Mouse (Mus musculus): ENCODE data around the gene Tmbim1. TPM values are rescaled to one million over a fixed set of nuclear protein-coding genes. Genes with fewer than 3 reads are reported as not detected.

Gene Tmbim1
- total RNA-seq, 2 experiments from 2014 or later: 19.5 to 19.7 TPM

Other genes with a start within 250 kb of the Tmbim1 start
- gene Tns1, start 181.2 kb downstream of the Tmbim1 start, total RNA-seq (2021): 10 to 100 TPM; 49.6 to 52.2 TPM
- under 1 TPM; 0.18 to 0.24 TPM for gene Rufy4, start 180.1 kb downstream of the Tmbim1 start, total RNA-seq (2021)
- not detected for gene Cxcr2, start 151.6 kb downstream of the Tmbim1 start, total RNA-seq (2021)
- not detected for gene Cxcr1, start 111.0 kb downstream of the Tmbim1 start, total RNA-seq (2021)
- gene Arpc2, start 69.5 kb downstream of the Tmbim1 start, total RNA-seq (2021): 100 to 1,000 TPM; 344 to 348 TPM
- gene Gpbar1, start 27.1 kb downstream of the Tmbim1 start, total RNA-seq (2021): not detected
- gene Aamp, start 20.9 kb downstream of the Tmbim1 start, total RNA-seq (2021): 100 to 1,000 TPM; 143 to 145 TPM
- 100 to 1,000 TPM; 143 to 157 TPM for gene Pnkd, start 20.7 kb downstream of the Tmbim1 start, total RNA-seq (2021)
- 1 to 10 TPM; 1.1 to 1.8 TPM for gene Catip, start 56.5 kb upstream of the Tmbim1 start, total RNA-seq (2021)
- gene Slc11a1, start 69.6 kb upstream of the Tmbim1 start, total RNA-seq (2021): 1 to 10 TPM; 1.6 to 5.3 TPM
- 10 to 100 TPM; 23.8 to 28.2 TPM for gene Ctdsp1, start 85.9 kb upstream of the Tmbim1 start, total RNA-seq (2021)
- gene Vil1, start 103.8 kb upstream of the Tmbim1 start, total RNA-seq (2021): 1 to 10 TPM in 1 of 2 experiments, under 1 TPM in 1; 0.62 to 1.2 TPM
- 10 to 100 TPM; 30.5 to 33.4 TPM for gene Cnot9, start 200.4 kb upstream of the Tmbim1 start, total RNA-seq (2021)
- gene Plcd4, start 237.3 kb upstream of the Tmbim1 start, total RNA-seq (2021): 10 to 100 TPM; 19.4 to 19.9 TPM
- 10 to 100 TPM; 21.6 to 21.7 TPM for gene Usp37, start 238.7 kb upstream of the Tmbim1 start, total RNA-seq (2021)